Mouse (Mus musculus): ENCODE measurements around the gene Gm44596.
A peak's percentile ranks its signal among the peaks of the same experiment; 100 is the strongest.
"Not testable (repeated sequence)": the region's sequence is repeated elsewhere in the genome, so short reads cannot be mapped to it uniquely, and the experiment has no call there.

The Gm44596 gene

GRCm38 (mm10) chr6:128380594-128381167, 5.4 kb downstream of the Gm44596 start:
- not testable (repeated sequence) for DNase-seq (ENCODE audit: low spot score in 2 of 2)

GRCm38 (mm10) chr6:128381254-128381653, 6.0 kb downstream of the Gm44596 start:
- DNase-seq (ENCODE audit: low spot score in 2 of 2): no peak

GRCm38 (mm10) chr6:128383752-128384151, 8.4 kb downstream of the Gm44596 start:
- DNase-seq (ENCODE audit: low spot score in 2 of 2): no peak

DNA sequence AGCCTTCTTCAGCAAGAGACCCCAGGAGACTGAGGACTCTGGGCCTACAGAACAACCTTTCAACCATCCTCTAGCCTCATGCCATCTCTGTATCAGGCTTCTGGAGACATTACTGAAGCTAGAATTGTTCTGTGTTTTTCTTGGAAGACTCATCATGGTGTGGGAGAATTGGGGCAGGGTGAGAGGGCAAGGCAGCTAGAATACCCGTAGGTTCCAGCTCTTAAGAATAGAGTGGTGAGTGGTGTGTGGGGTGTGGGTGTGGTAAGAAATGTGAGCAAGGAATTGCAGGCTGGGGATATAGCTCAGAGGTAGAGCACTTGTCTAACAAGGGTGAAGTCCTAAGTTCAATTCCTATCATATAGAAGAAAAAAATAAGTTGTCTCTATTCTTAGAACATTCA, 9.7 kb downstream of the Gm44596 start:
- DNase-seq (ENCODE audit: low spot score in 2 of 2): no peak

DNA sequence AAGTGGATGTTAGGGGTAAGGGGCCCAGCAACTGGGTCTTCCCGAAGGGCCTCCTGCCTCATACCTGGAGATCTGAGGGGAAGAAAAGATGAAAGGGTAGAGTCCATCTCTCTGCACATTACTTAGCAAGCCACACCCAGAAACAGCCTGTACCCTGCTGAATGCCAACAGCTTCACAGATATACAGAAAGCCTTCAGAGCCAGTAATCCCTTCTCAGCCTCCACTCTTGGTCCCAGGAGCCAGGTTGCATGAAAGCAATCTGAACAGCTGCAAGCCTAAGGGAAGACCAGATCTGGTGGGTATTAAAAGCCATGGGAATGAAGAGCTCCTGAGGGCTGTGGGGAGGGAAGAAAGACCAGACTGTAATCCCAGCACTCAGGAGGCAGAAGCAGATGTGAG, 13.9 kb downstream of the Gm44596 start:
- no peak for DNase-seq (ENCODE audit: low spot score in 2 of 2)

DNA sequence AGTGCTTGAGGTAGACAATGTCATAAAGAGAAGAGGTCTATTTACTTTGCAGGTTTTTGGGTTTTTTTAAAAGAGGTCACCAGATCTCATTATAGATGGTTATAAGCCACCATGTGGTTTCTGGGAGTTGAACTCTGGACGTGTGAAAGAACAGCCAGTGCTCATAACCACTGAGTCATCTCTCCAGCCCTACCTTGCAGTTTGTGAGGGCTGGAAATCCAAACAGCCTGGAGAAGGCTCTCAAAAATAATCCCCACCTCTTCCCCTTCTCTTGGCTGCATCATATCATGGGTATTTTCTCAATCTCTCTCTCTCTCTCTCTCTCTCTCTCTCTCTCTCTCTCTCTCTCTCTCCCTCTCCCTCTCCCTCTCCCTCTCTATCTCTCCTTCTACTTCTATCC, 15.4 kb downstream of the Gm44596 start:
- no peak for DNase-seq (ENCODE audit: low spot score in 2 of 2)

- DNase-seq (ENCODE audit: low spot score in 2 of 2): no peak
Measured at GRCm38 (mm10) chr6:128397574-128398261, 22.4 kb downstream of the Gm44596 start.

- no peak for DNase-seq (ENCODE audit: low spot score in 2 of 2)
Measured at GRCm38 (mm10) chr6:128398996-128399395, 23.7 kb downstream of the Gm44596 start, which contains the start of gene Nrip2. Gene Nrip2 (plus strand): TSS chr6:128399296.

DNA sequence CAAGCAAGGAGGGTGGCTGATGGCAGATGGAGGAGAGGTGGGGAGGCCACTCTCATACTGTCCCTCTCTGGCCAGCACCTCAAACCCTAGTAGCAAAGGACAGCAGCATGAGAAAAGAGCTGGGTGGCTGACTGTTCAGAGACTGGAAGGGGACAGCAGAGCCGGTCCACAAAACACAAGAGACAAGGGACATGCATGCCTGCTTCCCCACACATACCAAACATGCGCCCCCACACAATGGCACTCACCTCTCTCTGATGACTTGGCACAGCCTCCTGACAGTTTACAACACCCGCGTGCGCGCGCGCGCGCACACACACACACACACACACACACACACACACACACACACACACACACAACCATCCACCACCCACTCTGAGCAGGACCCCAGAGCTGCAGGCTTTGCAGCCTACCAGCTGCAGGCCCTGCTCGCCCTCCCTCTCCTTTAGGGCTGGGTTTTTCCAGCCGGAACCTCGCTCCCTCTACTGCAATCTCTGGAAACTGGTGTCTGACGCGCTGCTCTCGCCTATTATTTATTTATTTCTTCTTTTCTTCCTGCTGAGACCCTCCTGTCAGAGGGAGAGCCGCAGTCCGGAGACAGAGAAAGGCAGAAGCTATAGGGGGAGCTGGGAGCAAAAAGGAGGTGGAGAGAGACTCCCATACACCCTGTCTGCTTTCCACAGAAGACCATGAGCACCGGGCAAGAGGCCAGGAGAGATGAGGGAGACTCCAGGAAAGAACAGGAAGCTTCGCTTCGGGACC, 24.3 kb downstream of the Gm44596 start:
- DNase-seq (ENCODE audit: low spot score in 2 of 2): no peak

DNA sequence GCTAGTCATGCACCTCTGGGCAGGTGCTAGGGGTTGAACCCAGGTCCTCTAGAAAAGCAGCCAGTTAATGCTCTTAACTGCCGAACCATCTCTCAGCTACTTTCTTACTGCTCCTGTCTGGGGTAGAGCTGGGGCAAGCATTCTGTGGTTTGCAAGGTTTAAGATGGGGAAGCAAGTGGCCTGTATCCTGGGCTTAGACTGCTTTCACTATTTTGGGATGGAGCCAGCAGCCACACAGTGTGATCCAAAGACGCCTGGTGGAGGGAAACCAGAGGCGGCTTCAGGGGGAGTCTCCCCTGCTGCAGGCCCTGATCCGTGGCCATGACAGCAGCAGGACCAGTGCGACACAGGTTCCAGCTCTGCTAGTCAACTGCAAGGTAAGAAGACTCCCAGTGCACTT, 29.4 kb downstream of the Gm44596 start:
- no peak for DNase-seq (ENCODE audit: low spot score in 2 of 2)

DNA sequence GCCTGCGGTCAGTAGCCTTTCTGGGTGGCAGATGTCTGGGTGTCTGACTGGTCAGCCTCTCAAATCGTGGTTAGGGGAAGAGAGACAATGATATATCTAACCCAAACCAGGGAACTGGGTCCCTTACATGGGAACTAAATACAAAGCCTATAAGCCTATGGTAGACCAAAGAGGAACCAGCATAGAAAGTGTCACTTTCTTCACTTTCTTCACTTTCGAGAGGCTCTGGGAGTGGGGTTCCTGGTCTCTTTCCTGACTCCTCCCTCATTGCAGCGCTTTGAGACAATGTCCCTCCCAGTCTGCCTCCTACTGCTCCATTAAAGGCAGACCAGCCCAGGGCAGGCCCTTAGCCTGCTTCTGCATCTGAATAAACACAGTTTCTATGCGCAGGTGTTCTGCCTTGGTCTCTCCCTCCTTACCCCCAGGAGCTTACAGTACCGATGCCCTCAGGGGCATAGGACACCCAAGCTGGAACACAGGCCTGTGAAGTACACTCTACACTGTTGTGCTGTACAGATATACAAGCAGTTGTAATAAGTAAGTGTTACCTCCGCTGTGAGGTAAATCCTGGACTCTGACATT, 33.3 kb downstream of the Gm44596 start:
- no peak for DNase-seq (ENCODE audit: low spot score in 2 of 2)

DNA sequence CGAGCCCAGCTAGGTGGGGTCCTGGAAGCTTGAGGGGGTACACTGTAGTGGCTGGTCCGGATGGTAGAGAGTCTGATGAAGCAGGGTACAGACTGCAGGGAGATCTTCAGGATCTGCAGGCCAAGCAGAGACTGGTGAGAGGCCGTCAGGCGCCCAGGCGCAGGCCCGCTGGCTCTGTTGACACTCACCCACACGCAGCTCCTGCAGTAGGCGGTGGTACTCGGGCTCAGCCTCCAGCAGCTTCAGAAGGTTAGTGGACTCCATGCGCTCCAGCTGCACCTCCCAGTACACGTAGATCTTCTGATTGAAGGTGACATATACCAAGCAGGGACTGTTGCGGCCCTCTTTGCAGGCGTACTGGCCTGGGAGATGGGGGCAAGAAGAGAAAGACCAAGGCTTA, 35.0 kb downstream of the Gm44596 start:
- DNase-seq (ENCODE audit: low spot score in 2 of 2): no peak

DNA sequence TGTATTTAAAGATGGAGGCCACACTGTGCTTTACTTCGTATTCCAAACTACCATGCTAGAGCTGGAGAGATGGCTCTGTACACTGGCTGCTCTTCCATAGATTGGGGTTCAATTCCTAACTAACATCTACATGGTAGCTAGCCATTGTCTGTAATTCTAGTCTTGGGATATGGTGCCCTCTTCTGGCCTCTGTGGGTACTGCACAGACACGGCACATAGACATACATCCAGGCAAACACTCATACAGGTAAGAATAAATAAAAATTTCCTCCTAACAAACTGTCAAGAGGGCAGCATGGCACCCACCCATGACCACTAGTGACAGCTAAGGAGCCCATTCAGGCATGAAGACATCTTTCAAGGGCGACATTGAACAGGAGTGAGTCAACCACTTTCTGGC, 35.8 kb downstream of the Gm44596 start:
- peak; percentile 52 to 78 for DNase-seq (ENCODE audit: low spot score in 2 of 2)

- DNase-seq (ENCODE audit: low spot score in 2 of 2): no peak
Measured at GRCm38 (mm10) chr6:128416169-128416568, 40.9 kb downstream of the Gm44596 start.

DNA sequence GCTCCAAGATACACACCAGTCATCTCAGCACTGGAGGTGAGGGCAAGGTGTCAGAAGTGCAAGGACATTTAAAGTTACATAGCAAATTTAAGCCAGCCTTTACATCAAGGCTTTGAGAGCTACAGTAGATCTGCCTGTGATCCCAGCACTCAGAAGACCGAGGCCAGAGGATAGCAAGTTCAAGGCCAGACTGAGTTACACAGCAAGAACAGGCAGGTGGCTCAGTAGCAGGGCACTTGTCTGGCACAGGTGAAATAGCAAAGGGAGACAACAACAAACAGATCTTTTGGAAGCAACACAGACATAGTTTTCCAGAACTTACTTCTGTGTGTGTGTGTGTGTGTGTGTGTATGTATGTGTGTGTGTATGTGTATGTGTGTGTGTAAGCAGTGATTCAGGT, 42.8 kb downstream of the Gm44596 start:
- no peak for DNase-seq (ENCODE audit: low spot score in 2 of 2)

- no peak for DNase-seq (ENCODE audit: low spot score in 2 of 2)
Measured at GRCm38 (mm10) chr6:128421036-128421435, 45.7 kb downstream of the Gm44596 start.

DNA sequence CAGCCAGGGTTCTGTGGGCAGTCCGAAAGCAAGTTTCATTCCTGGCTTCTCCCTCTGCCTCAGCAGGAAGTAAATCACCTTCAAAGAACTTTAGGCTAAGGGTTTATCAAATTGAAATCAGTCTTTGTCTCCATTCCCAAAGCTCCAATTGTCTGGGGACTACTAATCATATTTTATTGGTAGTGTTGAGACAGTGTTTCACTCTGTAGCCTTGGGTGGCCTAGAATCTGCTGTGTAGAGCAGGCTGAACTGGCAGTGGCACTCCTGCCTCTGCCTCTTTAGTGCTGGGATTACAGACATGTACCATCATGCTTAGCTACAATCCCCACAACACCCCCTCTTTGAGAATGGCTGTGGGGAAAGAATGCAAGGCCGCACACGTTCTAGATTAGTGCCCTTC, 46.2 kb downstream of the Gm44596 start:
- DNase-seq (ENCODE audit: low spot score in 2 of 2): no peak

GRCm38 (mm10) chr6:128423496-128424268, 48.4 kb downstream of the Gm44596 start:
- DNase-seq (ENCODE audit: low spot score in 2 of 2): no peak

DNA sequence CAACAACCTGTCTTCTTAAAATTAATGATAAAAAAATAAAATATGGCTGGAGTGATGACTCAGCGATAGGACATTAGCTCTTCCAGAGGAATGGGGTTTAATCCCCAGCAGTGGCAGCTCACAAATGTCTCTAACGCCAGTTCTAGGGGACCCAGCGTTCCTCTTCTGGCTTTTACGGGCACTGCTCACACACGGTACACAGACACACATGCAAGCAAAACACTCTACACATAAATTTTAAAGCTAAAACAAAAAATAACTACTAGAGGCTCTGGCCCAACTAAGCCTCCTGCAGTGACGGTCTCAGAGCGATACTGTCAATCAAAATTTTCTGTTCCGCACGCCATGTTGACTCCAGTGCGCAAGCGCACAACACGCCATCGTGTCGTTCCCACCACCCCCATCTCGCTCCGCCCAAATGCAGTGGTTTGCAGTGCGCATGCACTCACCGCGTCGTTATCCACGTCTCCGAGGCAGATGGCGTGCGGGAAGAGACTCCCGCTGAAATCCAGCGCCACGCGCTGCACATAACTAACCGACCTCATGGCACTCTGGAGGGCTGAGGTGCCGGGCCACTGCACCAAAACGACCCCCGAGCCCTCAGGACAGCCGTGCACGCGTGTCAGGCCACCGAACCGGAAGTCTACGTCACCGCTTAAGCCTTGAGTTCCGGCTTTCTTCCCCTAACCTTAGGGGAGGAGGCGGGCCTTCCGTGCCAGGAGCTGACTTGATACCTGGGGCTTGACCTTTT, 49.1 kb downstream of the Gm44596 start, which contains the start of gene Itfg2:
Gene Itfg2 (minus strand): TSS at position 663 of the 751 bp plus-strand sequence.
- DNase-seq (ENCODE audit: low spot score in 2 of 2): peak; percentile 92 to 95

DNA sequence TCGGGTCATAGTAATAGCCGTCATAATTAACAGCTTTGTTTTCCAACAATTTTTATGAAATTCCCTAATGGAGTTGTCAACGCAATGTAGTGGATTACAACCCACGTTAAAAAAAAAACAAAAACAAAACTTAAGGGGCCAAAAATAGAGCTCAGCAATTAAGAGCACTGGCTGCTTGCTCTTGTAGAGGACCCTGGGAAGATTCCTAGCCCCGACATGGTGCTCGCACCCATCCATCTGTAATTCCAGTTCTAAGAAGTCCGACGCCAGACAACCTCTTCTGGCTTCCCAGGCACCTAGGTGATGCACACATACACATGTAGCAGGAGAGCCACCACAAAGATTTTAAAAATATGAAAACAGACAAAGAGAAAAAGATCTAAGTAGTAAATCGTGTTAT, 49.7 kb downstream of the Gm44596 start:
- DNase-seq (ENCODE audit: low spot score in 2 of 2): no peak

- DNase-seq (ENCODE audit: low spot score in 2 of 2): no peak
Measured at GRCm38 (mm10) chr6:128427571-128427970, 52.3 kb downstream of the Gm44596 start.

All from urinary bladder, adult 18-20 months (tissue).